Mouse (Mus musculus) adrenal gland, postnatal 4 days (tissue): ENCODE results near the gene Jph2. TPM values are rescaled to one million over a fixed set of nuclear protein-coding genes. Genes with fewer than 3 reads are reported as not detected.

Experiments
- DNase-seq, 2 experiments: peaks; one replicate each; pipeline ENCODE4 v3.0.0; 2021 to 2022; ENCODE audit warnings: low spot score in 2 of 2, mixed read lengths in 2 of 2
- total RNA-seq, 2 experiments: library from RNA; stranded (reverse); gene quantifications; 2 replicates each; pipeline ENCODE4 v1.2.3; 2021

The Jph2 gene
- total RNA-seq, 2 experiments from 2014 or later = 9.3 to 13.0 TPM

- no peak for DNase-seq
These were observed 80.5 kb downstream of the Jph2 start for GRCm38 (mm10) chr2:163317281-163317680.

DNA sequence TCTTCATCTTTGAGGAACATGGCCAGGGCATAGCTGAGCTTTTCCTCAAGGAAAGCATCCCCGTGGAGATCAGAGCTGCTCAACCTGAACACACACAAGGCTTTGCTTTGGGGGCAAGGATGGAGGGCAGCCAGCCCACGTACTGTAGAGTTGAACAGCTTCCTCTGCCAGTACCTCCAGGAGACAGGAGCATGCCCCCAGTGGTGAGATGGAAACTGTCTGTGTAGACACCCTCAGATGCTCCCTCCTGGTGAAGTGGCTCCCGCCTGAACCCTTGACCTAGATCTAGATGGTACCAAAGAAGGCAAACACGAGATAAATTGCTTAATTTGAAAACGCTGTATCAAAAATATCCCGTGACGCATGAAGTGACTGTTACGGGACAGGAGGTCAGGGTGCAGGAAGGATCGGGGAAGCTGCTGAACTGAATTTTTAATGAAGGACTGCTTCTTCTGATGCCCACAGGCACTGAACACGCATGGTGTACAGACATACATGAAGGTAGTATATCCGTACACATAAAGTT, 87.6 kb downstream of the Jph2 start:
- no peak for DNase-seq

- no peak for DNase-seq
These were observed 88.4 kb downstream of the Jph2 start for GRCm38 (mm10) chr2:163309376-163309775.

- DNase-seq = no peak
These were observed 94.8 kb downstream of the Jph2 start for GRCm38 (mm10) chr2:163303037-163303436.

GRCm38 (mm10) chr2:163301641-163302040, 96.2 kb downstream of the Jph2 start:
- no peak for DNase-seq

GRCm38 (mm10) chr2:163300069-163301060, 97.4 kb downstream of the Jph2 start:
- DNase-seq = no peak

DNA sequence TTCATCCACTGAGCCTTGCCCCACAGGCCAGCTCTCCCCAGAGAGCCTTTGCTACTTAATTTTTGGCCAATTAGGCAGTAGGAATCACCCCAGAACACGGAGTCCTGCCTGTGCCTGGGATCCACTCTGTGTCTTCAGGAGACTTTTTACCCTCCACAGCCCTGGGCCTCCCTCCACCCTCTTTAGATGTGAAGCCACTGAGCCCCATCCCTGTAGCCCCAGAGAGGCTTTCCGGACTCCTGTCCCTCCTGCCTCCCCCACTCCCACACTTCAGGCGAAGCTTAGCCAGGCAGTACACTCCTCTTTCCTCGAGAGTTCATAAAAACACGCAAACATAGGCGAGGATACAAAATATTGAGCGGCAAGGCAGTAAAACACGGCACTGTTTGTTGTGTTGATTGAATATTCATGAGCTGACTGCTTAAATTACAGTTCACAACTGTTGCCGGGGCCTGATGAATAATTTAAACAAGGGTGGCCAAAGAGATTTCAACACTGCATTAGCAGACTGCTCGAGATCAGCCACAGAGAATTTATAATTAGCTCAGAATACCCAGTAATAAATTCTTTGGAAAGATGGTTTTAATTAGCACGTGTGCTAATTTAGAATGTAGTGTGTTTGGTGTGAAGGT, 100.7 kb downstream of the Jph2 start:
- DNase-seq = no peak

- no peak for DNase-seq
These were observed 108.9 kb downstream of the Jph2 start for GRCm38 (mm10) chr2:163288881-163289379.

Other genes with a start within 250 kb of the Jph2 start
- 1 to 10 TPM; 8.0 to 9.5 TPM for gene Tox2, start 194.9 kb downstream of the Jph2 start, total RNA-seq
- gene Oser1, start 26.7 kb upstream of the Jph2 start, total RNA-seq = 10 to 100 TPM; 34.7 to 36.6 TPM
- 10 to 100 TPM in 1 of 2 experiments, 1 to 10 TPM in 1; 9.7 to 10.3 TPM for gene Gdap1l1, start 40.5 kb upstream of the Jph2 start, total RNA-seq
- gene Fitm2, start 74.6 kb upstream of the Jph2 start, total RNA-seq = 10 to 100 TPM; 41.4 to 46.4 TPM
- 1 to 10 TPM in 1 of 2 experiments, not detected in 1; 4.6 TPM for gene R3hdml, start 94.3 kb upstream of the Jph2 start, total RNA-seq
- 10 to 100 TPM; 14.7 to 18.9 TPM for gene Hnf4a, start 108.8 kb upstream of the Jph2 start, total RNA-seq
- 10 to 100 TPM; 27.9 to 30.5 TPM for gene Ttpal, start 204.3 kb upstream of the Jph2 start, total RNA-seq
- gene Serinc3, start 247.1 kb upstream of the Jph2 start, total RNA-seq = 100 to 1,000 TPM; 413 to 434 TPM